Mouse (Mus musculus): ENCODE measurements around the gene Lcn5. TPM values are rescaled to one million over a fixed set of nuclear protein-coding genes. Genes with fewer than 3 reads are reported as not detected.
"Not testable (repeated sequence)": the region's sequence is repeated elsewhere in the genome, so short reads cannot be mapped to it uniquely, and the experiment has no call there.

The Lcn5 gene
- polyA plus RNA-seq, 1 experiment from 2014 or later, result not detected

DNA sequence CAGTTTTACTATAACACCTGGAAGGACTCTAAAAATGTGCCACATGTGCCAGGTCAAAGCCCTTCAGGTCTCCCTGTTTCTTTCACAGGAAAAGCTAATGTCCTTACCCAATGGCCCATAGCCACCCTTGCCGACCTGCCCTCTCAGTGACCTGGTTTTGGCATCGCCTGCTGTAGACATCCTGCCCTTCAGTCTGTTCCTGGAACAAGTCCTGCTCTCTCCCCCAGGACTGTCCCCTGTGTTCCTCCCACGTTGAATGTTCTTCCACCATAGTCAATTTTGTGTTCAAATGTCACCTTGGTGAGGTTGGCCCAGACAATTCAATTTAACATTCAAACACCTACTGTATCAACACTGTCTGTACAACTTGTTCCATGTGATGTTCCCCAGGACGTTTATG is 39.2 kb downstream of the Lcn5 start:
- WGBS, result 68% methylated on average over 4 of the region's 4 CpGs
- H3K36me3 ChIP-seq (ENCODE audit: control insufficient read depth, insufficient read depth, low read length), result no peaks in the 10 kb centered on the region
- no peak for ATAC-seq (ENCODE audit: low read depth)

DNA sequence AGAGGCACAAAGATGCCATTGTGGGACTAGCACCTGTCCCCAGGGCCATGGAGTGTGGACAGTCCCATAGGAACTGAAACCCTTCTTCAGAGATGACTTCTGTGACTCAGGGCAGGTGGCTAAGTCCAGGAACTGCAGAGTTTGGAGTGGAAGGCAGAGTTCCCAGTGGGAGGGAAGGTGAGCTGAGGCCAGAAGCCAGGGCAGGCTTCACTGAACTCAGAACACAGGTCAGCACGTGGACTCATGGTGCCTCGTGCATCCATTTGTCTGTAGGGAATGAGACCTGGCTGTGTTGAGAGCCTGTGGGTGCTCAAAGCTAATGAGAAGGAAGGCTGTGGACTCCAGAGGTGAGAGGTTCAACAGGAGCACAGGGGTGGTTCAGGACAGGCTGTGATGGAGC is 40.9 kb downstream of the Lcn5 start:
- Histone ChIP-seq H3K9me3 (ENCODE audit: control insufficient read depth, low read length) (no peaks in the 10 kb centered on the region), H3K27ac (ENCODE audit: low read depth, low read length) (no peak overlapping the region), H3K27me3 (ENCODE audit: control insufficient read depth, insufficient read depth, low read length) (no peaks in the 10 kb centered on the region), H3K9ac (replicated peaks; ENCODE audit: low read depth, low read length) (no peak overlapping the region), H3K4me2 (ENCODE audit: low read depth, low read length) (no peak overlapping the region), H3K4me1 (ENCODE audit: control insufficient read depth, insufficient read depth, low read length) (no peaks in the 10 kb centered on the region), H3K4me3 (ENCODE audit: low read depth, low read length) (no peak overlapping the region), H3K36me3 (ENCODE audit: control insufficient read depth, insufficient read depth, low read length) (no peaks in the 10 kb centered on the region)
- 98% methylated on average over 2 of the region's 2 CpGs for WGBS
- ATAC-seq (ENCODE audit: low read depth), result no peak

More for the DNA sequence above, 39.2 kb downstream of the Lcn5 start:
- Histone ChIP-seq H3K9ac (replicated peaks; ENCODE audit: low read depth, low read length) (no peak overlapping the region), H3K27me3 (ENCODE audit: control insufficient read depth, insufficient read depth, low read length) (no peaks in the 10 kb centered on the region), H3K9me3 (ENCODE audit: control insufficient read depth, low read length) (no peaks in the 10 kb centered on the region), H3K4me2 (ENCODE audit: low read depth, low read length) (no peak overlapping the region), H3K4me1 (ENCODE audit: control insufficient read depth, insufficient read depth, low read length) (no peaks in the 10 kb centered on the region), H3K27ac (ENCODE audit: low read depth, low read length) (no peak overlapping the region), H3K4me3 (ENCODE audit: low read depth, low read length) (no peak overlapping the region)

DNA sequence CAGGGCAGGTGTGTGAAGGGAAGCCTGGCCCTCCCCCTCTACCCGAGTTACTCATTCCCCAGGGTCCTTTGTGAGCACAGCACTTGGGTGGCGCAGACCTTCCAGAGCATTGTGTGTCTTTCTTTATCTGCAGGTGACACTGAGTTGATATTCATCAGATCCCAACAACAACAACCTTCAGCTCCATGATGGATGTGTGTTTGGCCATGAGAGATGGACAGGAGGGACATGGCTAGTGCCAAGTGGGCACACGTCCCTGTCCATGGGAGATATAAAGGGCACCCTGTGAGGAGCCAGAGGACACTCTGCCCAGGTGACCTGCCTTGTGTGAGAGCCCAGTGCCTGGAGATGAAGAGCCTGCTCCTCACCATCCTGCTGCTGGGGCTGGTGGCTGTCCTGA is 42.0 kb downstream of the Lcn5 start, which contains the start of gene Obp2a:
Gene Obp2a, plus strand, starts transcription at position 301 of the 400 bp plus-strand sequence.
- H3K4me3 ChIP-seq (ENCODE audit: low read depth, low read length); ATAC-seq (ENCODE audit: low read depth); H3K27ac ChIP-seq (ENCODE audit: low read depth, low read length): not testable (repeated sequence)

DNA sequence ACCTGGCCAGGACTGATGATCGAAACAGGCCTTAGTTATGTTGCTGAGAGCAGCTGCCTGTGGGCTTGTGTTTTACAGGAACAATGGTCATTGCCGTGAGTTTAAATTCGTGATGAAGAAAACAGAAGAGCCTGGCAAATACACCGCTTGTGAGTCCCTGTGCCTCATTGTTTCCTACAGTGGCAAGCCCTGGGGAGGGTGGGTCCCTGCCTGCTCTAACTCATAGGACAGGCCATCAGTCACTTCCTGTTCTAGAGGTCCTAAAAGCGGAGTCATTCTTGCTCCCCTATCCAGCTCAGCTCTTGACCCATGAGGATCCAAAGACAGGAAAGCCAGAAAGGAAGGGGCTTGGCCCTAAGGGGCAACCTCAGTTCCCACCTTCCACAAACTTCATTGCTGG is 43.2 kb downstream of the Lcn5 start:
- no peaks in the 10 kb centered on the region for H3K27me3 ChIP-seq (ENCODE audit: control insufficient read depth, insufficient read depth, low read length)
- ATAC-seq (ENCODE audit: low read depth), result no peak
- no peaks in the 10 kb centered on the region for H3K4me1 ChIP-seq (ENCODE audit: control insufficient read depth, insufficient read depth, low read length)
- no peak overlapping the region for H3K27ac ChIP-seq (ENCODE audit: low read depth, low read length)
- H3K9me3 ChIP-seq (ENCODE audit: control insufficient read depth, low read length), result no peaks in the 10 kb centered on the region
- H3K4me3 ChIP-seq (ENCODE audit: low read depth, low read length), result no peak overlapping the region
- no peak overlapping the region for H3K4me2 ChIP-seq (ENCODE audit: low read depth, low read length)
- WGBS, result 78% methylated on average over 5 of the region's 5 CpGs
- no peaks in the 10 kb centered on the region for H3K36me3 ChIP-seq (ENCODE audit: control insufficient read depth, insufficient read depth, low read length)
- H3K9ac ChIP-seq (replicated peaks; ENCODE audit: low read depth, low read length), result no peak overlapping the region

More for the DNA sequence above, 42.0 kb downstream of the Lcn5 start, which contains the start of gene Obp2a:
- WGBS, result 96% methylated on average over 3 of the region's 3 CpGs
- H3K36me3 ChIP-seq (ENCODE audit: control insufficient read depth, insufficient read depth, low read length); H3K27me3 ChIP-seq (ENCODE audit: control insufficient read depth, insufficient read depth, low read length); H3K9me3 ChIP-seq (ENCODE audit: control insufficient read depth, low read length); H3K9ac ChIP-seq (replicated peaks; ENCODE audit: low read depth, low read length); H3K4me2 ChIP-seq (ENCODE audit: low read depth, low read length); H3K4me1 ChIP-seq (ENCODE audit: control insufficient read depth, insufficient read depth, low read length): not testable (repeated sequence)

DNA sequence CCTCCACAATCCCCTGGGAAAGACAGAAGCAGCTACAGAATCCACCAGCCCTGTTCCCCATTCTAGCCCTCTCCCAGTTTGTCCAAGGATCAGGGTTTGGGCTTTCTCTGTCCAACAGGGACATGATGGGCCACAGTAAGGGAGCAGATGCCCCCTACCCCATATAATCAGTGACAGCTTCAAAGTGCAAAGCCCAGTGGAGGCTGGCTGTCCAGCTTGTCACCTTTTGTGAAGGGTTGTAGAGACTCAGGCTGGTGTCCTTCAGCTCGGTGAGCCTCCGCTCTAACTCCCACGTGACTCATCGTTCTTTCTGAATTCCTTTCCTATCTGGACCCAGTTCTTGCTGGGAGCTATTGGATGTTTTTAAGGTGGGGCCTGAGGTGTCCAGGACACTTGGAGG is 46.0 kb downstream of the Lcn5 start:
- no peak overlapping the region for H3K4me2 ChIP-seq (ENCODE audit: low read depth, low read length)
- 93% methylated on average over 4 of the region's 4 CpGs for WGBS
- peaks cover 9% of the 10 kb centered on the region for H3K4me1 ChIP-seq (ENCODE audit: control insufficient read depth, insufficient read depth, low read length)
- H3K27me3 ChIP-seq (ENCODE audit: control insufficient read depth, insufficient read depth, low read length), result no peaks in the 10 kb centered on the region
- H3K4me3 ChIP-seq (ENCODE audit: low read depth, low read length), result no peak overlapping the region
- ATAC-seq (ENCODE audit: low read depth), result no peak
- H3K27ac ChIP-seq (ENCODE audit: low read depth, low read length), result no peak overlapping the region
- no peak overlapping the region for H3K9ac ChIP-seq (replicated peaks; ENCODE audit: low read depth, low read length)
- H3K36me3 ChIP-seq (ENCODE audit: control insufficient read depth, insufficient read depth, low read length), result no peaks in the 10 kb centered on the region
- no peaks in the 10 kb centered on the region for H3K9me3 ChIP-seq (ENCODE audit: control insufficient read depth, low read length)

DNA sequence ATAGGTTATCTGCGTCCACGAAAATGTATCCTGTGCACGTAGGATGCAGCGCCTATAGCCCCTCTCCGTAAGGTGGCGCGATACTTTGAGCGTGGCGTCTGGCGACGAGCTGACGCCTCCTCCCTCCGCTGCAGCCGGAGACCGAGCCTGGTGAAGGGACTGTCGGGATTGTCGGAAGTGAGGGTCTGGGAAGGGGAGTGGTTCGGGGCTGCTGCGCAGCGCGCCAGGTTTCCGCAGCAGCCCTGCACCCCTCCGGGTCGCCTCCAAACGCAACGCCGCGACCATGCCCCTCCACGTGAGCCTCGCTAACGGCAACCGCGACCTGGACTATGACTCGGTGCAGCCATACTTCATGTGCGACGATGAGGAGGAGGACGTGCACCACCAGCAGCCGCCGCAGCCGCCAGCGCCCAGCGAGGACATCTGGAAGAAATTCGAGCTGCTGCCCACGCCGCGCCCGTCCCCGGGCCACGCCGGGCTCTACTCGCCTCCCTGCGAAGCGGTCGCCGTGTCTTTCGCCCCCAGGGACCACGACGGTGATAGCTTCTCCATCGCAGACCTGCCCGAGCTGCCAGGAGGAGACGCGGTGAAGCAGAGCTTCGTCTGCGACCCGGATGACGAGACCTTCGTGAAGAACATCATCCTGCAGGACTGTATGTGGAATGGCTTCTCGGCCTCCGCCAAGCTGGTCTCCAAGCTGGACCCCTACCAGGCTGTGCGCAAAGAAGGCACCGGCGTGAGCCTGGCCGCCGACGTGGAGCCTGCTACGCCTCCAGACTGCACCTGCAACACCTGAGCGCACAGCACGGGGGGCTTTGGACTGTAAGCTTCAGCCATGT is 49.1 kb downstream of the Lcn5 start, which contains the start of gene Bmyc:
Gene Bmyc, plus strand, starts transcription at position 97 of the 839 bp plus-strand sequence.
- Histone ChIP-seq H3K4me1 (ENCODE audit: control insufficient read depth, insufficient read depth, low read length) (peaks cover 13% of the 10 kb centered on the region), H3K9me3 (ENCODE audit: control insufficient read depth, low read length) (no peaks in the 10 kb centered on the region), H3K4me3 (ENCODE audit: low read depth, low read length) (peak within 1 kb of the TSS; percentile 76), H3K36me3 (ENCODE audit: control insufficient read depth, insufficient read depth, low read length) (no peaks in the 10 kb centered on the region), H3K9ac (replicated peaks; ENCODE audit: low read depth, low read length) (peak within 1 kb of the TSS; percentile 88), H3K4me2 (ENCODE audit: low read depth, low read length) (peak within 1 kb of the TSS; percentile 79), H3K27ac (ENCODE audit: low read depth, low read length) (peak within 1 kb of the TSS; percentile 85), H3K27me3 (ENCODE audit: control insufficient read depth, insufficient read depth, low read length) (no peaks in the 10 kb centered on the region)
- under 1% methylated on average over 78 of the region's 78 CpGs for WGBS
- peak; percentile 96 for ATAC-seq (ENCODE audit: low read depth)

DNA sequence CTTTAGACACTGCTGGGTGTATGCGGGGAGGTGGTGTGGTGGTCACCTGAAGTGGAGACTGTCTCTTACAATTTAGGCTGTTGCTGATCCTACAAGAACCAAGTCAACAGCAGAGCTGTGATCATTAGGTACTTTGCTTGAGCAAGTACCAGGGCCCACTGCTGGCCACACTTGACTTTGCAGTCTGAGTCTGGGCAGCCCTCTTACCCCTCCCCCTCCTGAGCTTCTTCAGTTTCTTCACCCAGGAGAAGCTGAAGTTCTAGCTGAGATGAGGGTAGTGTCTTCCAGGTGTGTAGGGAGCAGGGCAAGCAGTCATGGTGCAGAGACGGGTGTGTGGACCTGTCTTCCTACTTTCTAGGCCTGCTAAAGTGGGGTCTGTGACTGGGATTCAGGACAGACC is 50.4 kb downstream of the Lcn5 start:
- no peak for ATAC-seq (ENCODE audit: low read depth)
- Histone ChIP-seq H3K36me3 (ENCODE audit: control insufficient read depth, insufficient read depth, low read length) (no peaks in the 10 kb centered on the region), H3K4me2 (ENCODE audit: low read depth, low read length) (peak overlapping the region; percentile 44), H3K4me3 (ENCODE audit: low read depth, low read length) (peak overlapping the region; percentile 9; the same call in 1 of the 2 replicates), H3K4me1 (ENCODE audit: control insufficient read depth, insufficient read depth, low read length) (peaks cover 13% of the 10 kb centered on the region), H3K9me3 (ENCODE audit: control insufficient read depth, low read length) (no peaks in the 10 kb centered on the region), H3K27ac (ENCODE audit: low read depth, low read length) (no peak overlapping the region), H3K27me3 (ENCODE audit: control insufficient read depth, insufficient read depth, low read length) (no peaks in the 10 kb centered on the region), H3K9ac (replicated peaks; ENCODE audit: low read depth, low read length) (no peak overlapping the region)
- WGBS, result 76% methylated on average over 2 of the region's 2 CpGs

DNA sequence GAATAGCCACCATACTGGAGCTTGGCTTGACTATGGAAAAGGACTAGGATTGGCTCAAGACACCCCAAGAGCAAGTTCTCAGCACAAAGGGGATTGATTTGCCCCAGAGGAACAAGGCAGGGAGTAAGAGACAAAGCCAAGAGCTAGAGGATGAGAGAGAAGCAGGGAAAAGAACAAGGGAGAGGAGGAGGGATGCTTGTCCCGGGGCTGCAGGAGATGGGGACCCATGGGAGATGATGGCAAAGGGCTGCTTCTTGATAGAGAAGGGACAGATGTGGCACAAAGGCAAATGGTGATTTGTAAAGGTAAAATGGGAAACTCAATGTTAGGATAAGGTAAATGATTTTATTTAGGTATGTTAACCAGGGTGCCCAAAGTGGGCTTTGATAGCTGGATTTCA is 51.3 kb downstream of the Lcn5 start:
- WGBS, result 100% methylated on average over 1 of the region's 1 CpGs
- not testable (repeated sequence) for H3K4me2 ChIP-seq (ENCODE audit: low read depth, low read length); H3K27me3 ChIP-seq (ENCODE audit: control insufficient read depth, insufficient read depth, low read length); ATAC-seq (ENCODE audit: low read depth); H3K9me3 ChIP-seq (ENCODE audit: control insufficient read depth, low read length); H3K4me3 ChIP-seq (ENCODE audit: low read depth, low read length); H3K36me3 ChIP-seq (ENCODE audit: control insufficient read depth, insufficient read depth, low read length); H3K9ac ChIP-seq (replicated peaks; ENCODE audit: low read depth, low read length); H3K27ac ChIP-seq (ENCODE audit: low read depth, low read length)
- H3K4me1 ChIP-seq (ENCODE audit: control insufficient read depth, insufficient read depth, low read length), result peaks cover 13% of the 10 kb centered on the region

DNA sequence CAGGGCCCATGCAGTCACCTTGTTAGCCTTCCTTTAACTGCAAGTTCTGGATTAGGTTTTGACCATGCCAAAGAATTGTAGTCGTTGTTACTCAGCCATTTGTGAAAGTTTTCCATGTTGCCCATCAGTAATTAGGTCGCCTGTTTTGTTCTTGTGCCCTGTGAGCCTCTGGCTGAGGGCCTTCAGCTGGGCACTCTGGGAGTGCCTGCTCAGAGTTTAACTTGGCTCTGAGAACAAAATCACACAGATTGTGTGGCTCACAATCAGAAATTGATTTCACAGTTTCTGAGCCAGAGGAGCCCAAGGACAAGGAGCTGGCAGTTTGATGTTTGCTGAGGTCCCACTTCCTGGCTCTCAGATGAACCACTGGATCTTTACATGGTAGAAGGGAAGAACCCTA is 52.0 kb downstream of the Lcn5 start:
- H3K36me3 ChIP-seq (ENCODE audit: control insufficient read depth, insufficient read depth, low read length); H3K4me2 ChIP-seq (ENCODE audit: low read depth, low read length); H3K27ac ChIP-seq (ENCODE audit: low read depth, low read length); H3K9ac ChIP-seq (replicated peaks; ENCODE audit: low read depth, low read length); H3K27me3 ChIP-seq (ENCODE audit: control insufficient read depth, insufficient read depth, low read length); H3K9me3 ChIP-seq (ENCODE audit: control insufficient read depth, low read length); ATAC-seq (ENCODE audit: low read depth); H3K4me3 ChIP-seq (ENCODE audit: low read depth, low read length): not testable (repeated sequence)
- peaks cover 13% of the 10 kb centered on the region for H3K4me1 ChIP-seq (ENCODE audit: control insufficient read depth, insufficient read depth, low read length)
- WGBS, result 71% methylated on average over 2 of the region's 2 CpGs
